Mouse (Mus musculus) CH12.LX (cell line): ENCODE measurements around the gene Glyr1. TPM values are rescaled to one million over a fixed set of nuclear protein-coding genes. Genes with fewer than 3 reads are reported as not detected.

ENCODE experiments used
- DNase-seq: peaks from one replicate; pipeline ENCODE4 v3.0.0-alpha.2; 2013; ENCODE audit errors: extremely low read depth
- H3K27ac ChIP-seq: 2 replicates; pipeline ENCODE4 v1.5.1; 2012; ENCODE audit warnings: low read depth, mild to moderate bottlenecking, control low read depth, moderate library complexity; ENCODE audit not compliant: insufficient read depth
- H3K27me3 ChIP-seq: replicated peaks from 2 replicates; pipeline ENCODE3; 2012; ENCODE audit warnings: inconsistent platforms
- H3K36me3 ChIP-seq, 2 experiments: replicated peaks in 1 of 2; 2 replicates each; pipeline versions ENCODE3 to v1.6.1; 2012; ENCODE audit warnings: inconsistent platforms in 1 of 2, low read length in 1 of 2, mild to moderate bottlenecking in 1 of 2, mixed read lengths in 1 of 2, moderate library complexity in 1 of 2; ENCODE audit not compliant: control insufficient read depth in 1 of 2, insufficient read depth in 1 of 2
- H3K4me1 ChIP-seq, 2 experiments: 2 replicates each; pipeline ENCODE4 v1.6.1; 2012; ENCODE audit warnings: inconsistent platforms in 1 of 2, moderate library complexity in 1 of 2; ENCODE audit not compliant: insufficient read depth in 2 of 2, control insufficient read depth in 1 of 2
- H3K4me2 ChIP-seq: 2 replicates; pipeline ENCODE4 v1.6.1; 2012; ENCODE audit warnings: low read depth, mild to moderate bottlenecking, control low read depth; ENCODE audit not compliant: poor library complexity, insufficient read depth, severe bottlenecking
- H3K4me3 ChIP-seq, 3 experiments: fragments of 150-350 bp in 1 of 3; sonication (generic) in 1 of 3; replicated peaks in 1 of 3; 2 replicates each; pipeline versions ENCODE3 to v1.5.1; 2011 to 2012; ENCODE audit warnings: low read depth in 2 of 3, low read length in 2 of 3, mild to moderate bottlenecking in 2 of 3, moderate library complexity in 2 of 3, control low read depth in 1 of 3, improper control_type of control experiment in 1 of 3, inconsistent platforms in 1 of 3, mixed read lengths in 1 of 3; ENCODE audit not compliant: poor library complexity in 1 of 3
- H3K79me2 ChIP-seq: replicated peaks from 2 replicates; pipeline ENCODE4 v1.6.1; 2012; ENCODE audit warnings: mild to moderate bottlenecking, moderate library complexity; ENCODE audit not compliant: control insufficient read depth, poor library complexity, insufficient read depth, severe bottlenecking; ENCODE audit errors: extremely low read depth
- H3K9ac ChIP-seq: 2 replicates; pipeline ENCODE4 v1.6.1; 2012; ENCODE audit warnings: low read depth, mild to moderate bottlenecking, control low read depth, moderate library complexity; ENCODE audit not compliant: insufficient read depth
- H3K9me3 ChIP-seq: replicated peaks from 2 replicates; pipeline ENCODE3; 2012; ENCODE audit warnings: low read length, inconsistent platforms, mixed read lengths
- BHLHE40 ChIP-seq: IDR thresholded peaks from 2 replicates; pipeline ENCODE4 v1.6.1; 2011; ENCODE audit warnings: mild to moderate bottlenecking, low read depth, low read length, improper control_type of control experiment
- CHD1 ChIP-seq: IDR thresholded peaks from 2 replicates; pipeline ENCODE4 v1.6.1; 2012; ENCODE audit warnings: low read depth, low read length, improper control_type of control experiment, inconsistent platforms
- CTCF ChIP-seq, 2 experiments: IDR thresholded peaks in 1 of 2; conservative IDR thresholded peaks in 1 of 2; 2 replicates each; pipeline ENCODE4 v1.5.1; 2011 to 2012; ENCODE audit warnings: low read depth in 2 of 2, low read length in 2 of 2, improper control_type of control experiment in 1 of 2, inconsistent platforms in 1 of 2, mild to moderate bottlenecking in 1 of 2, moderate library complexity in 1 of 2
- ELF1 ChIP-seq: IDR thresholded peaks from 2 replicates; pipeline ENCODE4 v1.6.1; 2014; ENCODE audit warnings: low read depth, mild to moderate bottlenecking, inconsistent platforms, low read length, improper control_type of control experiment
- ETS1 ChIP-seq: conservative IDR thresholded peaks from 2 replicates; pipeline ENCODE4 v1.6.1; 2012; ENCODE audit warnings: low read depth, mild to moderate bottlenecking, inconsistent platforms, low read length, improper control_type of control experiment, moderate library complexity
- IRF4 ChIP-seq: IDR thresholded peaks from 2 replicates; pipeline ENCODE4 v1.6.1; 2014; ENCODE audit warnings: low read depth, mild to moderate bottlenecking, inconsistent platforms, low read length, improper control_type of control experiment
- MAX ChIP-seq: IDR thresholded peaks from 2 replicates; pipeline ENCODE4 v1.6.1; 2011; ENCODE audit warnings: low read length, improper control_type of control experiment
- MXI1 ChIP-seq: IDR thresholded peaks from 2 replicates; pipeline ENCODE4 v1.6.1; 2011; ENCODE audit warnings: mild to moderate bottlenecking, low read depth, low read length, improper control_type of control experiment
- MYC ChIP-seq: IDR thresholded peaks from 2 replicates; pipeline ENCODE4 v1.6.1; 2011; ENCODE audit warnings: low read depth, mild to moderate bottlenecking, improper control_type of control experiment, low read length
- NELFE ChIP-seq: IDR thresholded peaks from 2 replicates; pipeline ENCODE4 v1.6.1; 2011; ENCODE audit warnings: low read depth, low read length, improper control_type of control experiment
- NRF1 ChIP-seq: IDR thresholded peaks from 2 replicates; pipeline ENCODE4 v1.6.1; 2014; ENCODE audit warnings: low read depth, mild to moderate bottlenecking, inconsistent platforms, low read length, improper control_type of control experiment, moderate library complexity
- PAX5 ChIP-seq: IDR thresholded peaks from 2 replicates; pipeline ENCODE4 v1.6.1; 2012; ENCODE audit warnings: low read length, inconsistent platforms, mixed read lengths
- RAD21 ChIP-seq: IDR thresholded peaks from 2 replicates; pipeline ENCODE4 v1.6.1; 2011; ENCODE audit warnings: low read depth, mild to moderate bottlenecking, low read length, improper control_type of control experiment, moderate library complexity
- SMC3 ChIP-seq: IDR thresholded peaks from 2 replicates; pipeline ENCODE4 v1.6.1; 2011; ENCODE audit warnings: low read depth, low read length, improper control_type of control experiment
- TCF12 ChIP-seq: IDR thresholded peaks from 2 replicates; pipeline ENCODE4 v1.6.1; 2014; ENCODE audit warnings: low read depth, mild to moderate bottlenecking, inconsistent platforms, low read length, improper control_type of control experiment
- USF2 ChIP-seq: conservative IDR thresholded peaks from 2 replicates; pipeline ENCODE4 v1.6.1; 2011; ENCODE audit warnings: low read depth, low read length, improper control_type of control experiment
- ZC3H11A ChIP-seq: IDR thresholded peaks from 2 replicates; pipeline ENCODE4 v1.6.1; 2012; ENCODE audit warnings: low read depth, mild to moderate bottlenecking, inconsistent platforms, low read length, improper control_type of control experiment
- ZKSCAN1 ChIP-seq: IDR thresholded peaks from 2 replicates; pipeline ENCODE4 v1.6.1; 2012; ENCODE audit warnings: low read depth, inconsistent platforms, low read length, improper control_type of control experiment, borderline replicate concordance
- ZNF384 ChIP-seq: IDR thresholded peaks from 2 replicates; pipeline ENCODE4 v1.6.1; 2012; ENCODE audit warnings: low read depth, low read length, improper control_type of control experiment, inconsistent platforms
- dilution Hi-C: fragments of 300-500 bp; cut with MboI; formaldehyde crosslinking; loops from 2 replicates; pipeline ENCODE4 v1.14.3; 2020; ENCODE audit warnings: low sequenced_read_pairs; ENCODE audit not compliant: extremely low pct_unique_long_range_greater_than_20kb, extremely low pct_ligation_motif_present
- in situ Hi-C: fragments of 300-500 bp; cut with MboI; formaldehyde crosslinking; loops from 3 replicates; pipeline ENCODE4 v1.14.3; 2019; ENCODE audit warnings: low sequenced_read_pairs, low pct_ligation_motif_present, low pct_unique_long_range_greater_than_20kb, mixed read lengths
- polyA plus RNA-seq: library from polyadenylated mRNA; unstranded; fragments of >175 nt; gene quantifications from 2 replicates; pipeline ENCODE4 v1.2.1, GENCODE M21; 2012; ENCODE audit warnings: low read depth; ENCODE audit not compliant: insufficient read length
- total RNA-seq, 2 experiments: library from RNA; depleted of rRNA; stranded (reverse); fragments of 300-350 nt in 1 of 2; fragments of >200 nt in 1 of 2; gene quantifications; 2 replicates each; pipeline ENCODE4 v1.2.3; 2012 to 2014

Glyr1 gene
- total and polyA plus RNA-seq, 3 experiments = 90.6 to 134 (median 132) TPM

GRCm38 (mm10) chr16:5096504-5096903 is 46.8 kb upstream of the Glyr1 start:
- no peak overlapping the region for H3K27ac ChIP-seq
- H3K79me2 ChIP-seq = no peaks in the 10 kb centered on the region
- no peak for TF ChIP-seq RAD21
- no peak for TF ChIP-seq USF2
- TF ChIP-seq BHLHE40 = no peak
- no peak for TF ChIP-seq MXI1
- no peak for TF ChIP-seq ZNF384
- H3K9ac ChIP-seq = no peak overlapping the region
- dilution Hi-C loops = no loop called here
- H3K27me3 ChIP-seq = peaks cover 16% of the 10 kb centered on the region
- no peaks in the 10 kb centered on the region for H3K9me3 ChIP-seq
- in situ Hi-C loops = no loop called here
- peaks cover 0 to 18% of the 10 kb centered on the region in 2 experiments; a peak in 2 of 4 replicates for H3K4me1 ChIP-seq
- DNase-seq = no peak
- no peak overlapping the region for H3K4me2 ChIP-seq
- H3K4me3 ChIP-seq = no peak overlapping the region
- H3K36me3 ChIP-seq = no peaks in the 10 kb centered on the region

DNA sequence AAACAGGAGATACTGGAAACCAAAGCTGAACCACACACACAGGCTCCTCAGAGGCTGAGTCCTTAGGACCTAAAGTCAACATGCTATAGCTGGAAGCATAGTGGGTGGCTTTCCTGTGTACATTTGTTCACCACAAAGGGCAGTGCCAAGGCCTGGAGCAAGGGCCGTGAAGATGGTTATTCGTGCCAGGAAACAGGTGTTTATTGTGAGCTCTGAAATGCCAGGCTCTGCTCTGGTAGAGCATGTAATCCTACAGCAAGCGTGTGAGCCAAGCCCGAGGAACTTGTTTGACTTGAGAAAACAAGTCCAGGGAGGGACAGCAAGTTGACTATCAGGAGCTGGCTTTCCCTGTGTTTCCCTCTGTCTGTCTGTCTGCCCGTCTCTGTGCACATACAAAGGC is 43.6 kb upstream of the Glyr1 start:
- H3K4me2 ChIP-seq = no peak overlapping the region
- TF ChIP-seq NRF1 (no peak), SMC3 (no peak), ELF1 (no peak), USF2 (no peak), TCF12 (no peak), ETS1 (no peak), CHD1 (no peak), MAX (no peak), ZNF384 (no peak), RAD21 (no peak), MYC (no peak), PAX5 (no peak), NELFE (no peak), ZC3H11A (no peak), IRF4 (no peak), CTCF (conservative IDR thresholded peaks at IDR 0.05 in 1 of 2, IDR thresholded peaks at IDR 0.05 in 1 of 2; ENCODE audit: low read depth in 2 of 2, low read length in 2 of 2) (no peak), ZKSCAN1 (no peak)
- no peaks in the 10 kb centered on the region for H3K79me2 ChIP-seq
- H3K27me3 ChIP-seq = no peaks in the 10 kb centered on the region
- dilution Hi-C loops (no loop called here), in situ Hi-C loops (no loop called here)
- no peak overlapping the region for H3K4me3 ChIP-seq
- H3K4me1 ChIP-seq = peaks cover 0 to 18% of the 10 kb centered on the region in 2 experiments; a peak in 2 of 4 replicates
- H3K36me3 ChIP-seq = peaks cover 0 to 12% of the 10 kb centered on the region in 2 experiments
- DNase-seq = no peak
- H3K9ac ChIP-seq = no peak overlapping the region
- H3K9me3 ChIP-seq = no peaks in the 10 kb centered on the region
- no peak overlapping the region for H3K27ac ChIP-seq
